In the genomic region with DNA sequence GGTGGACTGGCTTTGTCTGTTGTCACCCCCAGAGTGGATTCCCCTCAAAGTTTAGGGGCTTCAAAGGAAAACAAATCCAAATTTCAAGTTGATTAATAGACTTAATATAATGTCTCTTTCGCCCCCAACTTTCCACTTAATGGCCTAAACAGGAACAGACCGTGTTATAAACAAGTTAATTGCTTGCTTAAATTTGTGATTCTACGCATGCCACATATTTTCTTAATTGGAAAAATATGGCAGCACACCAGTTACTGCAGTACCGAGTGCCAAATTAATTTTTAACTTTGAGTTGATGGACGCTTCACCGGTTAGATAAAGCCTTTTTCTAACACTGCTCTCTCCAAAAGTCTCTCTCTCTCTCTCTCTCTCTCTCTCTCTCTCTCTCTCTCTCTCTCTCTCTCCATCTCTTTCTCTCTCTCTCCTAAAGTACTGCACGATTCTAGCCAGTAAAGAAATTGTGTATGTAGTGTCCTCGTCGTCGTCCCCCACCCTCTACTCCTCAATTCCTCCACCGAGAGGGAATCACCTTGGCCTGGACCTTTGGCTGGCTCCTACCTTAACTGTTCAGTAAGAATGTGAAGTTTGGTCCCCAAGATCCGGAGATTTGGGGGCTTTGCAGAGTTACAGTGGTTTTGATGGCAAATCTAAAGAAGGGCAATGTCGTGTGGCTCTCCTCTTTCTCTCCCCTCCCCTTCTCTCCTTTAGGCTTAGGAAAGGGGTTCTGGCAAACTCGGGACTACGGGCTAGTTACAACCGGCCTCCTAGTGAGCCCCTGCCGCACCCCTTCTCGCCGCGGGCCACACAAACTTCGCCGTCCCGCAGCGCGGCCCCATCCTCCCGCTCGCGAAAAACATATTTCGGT, we compare ENCODE assay signal across 8 mouse cellular contexts. TPM values are rescaled to one million over a fixed set of nuclear protein-coding genes. Genes with fewer than 3 reads are reported as not detected.
DNase-seq lines count a peak whose midpoint lies in the region; ATAC-seq lines count a peak whose summit lies in the region.

No protein-coding gene starts in this region.

- H3K9ac ChIP-seq in lung, embryonic 15.5 days, result no peak overlapping the region
- peak overlapping the region; percentile 52 for H3K9ac ChIP-seq in forebrain, embryonic 11.5 days (ENCODE audit: low read length)

- H3K36me3 ChIP-seq in lung, embryonic 15.5 days, result no peaks in the 10 kb centered on the region
- no peaks in the 10 kb centered on the region for H3K36me3 ChIP-seq in forebrain, embryonic 11.5 days (ENCODE audit: control insufficient read depth, insufficient read depth, low read length)
- peaks cover 22% of the 10 kb centered on the region for H3K36me3 ChIP-seq in limb, embryonic 10.5 days

- peaks cover 26% of the 10 kb centered on the region for H3K4me1 ChIP-seq in lung, embryonic 15.5 days
- H3K4me1 ChIP-seq in forebrain, embryonic 11.5 days (replicated peaks; ENCODE audit: control insufficient read depth, insufficient read depth, low read length), result peaks cover 12% of the 10 kb centered on the region; the same call in 1 of the 2 replicates
- peaks cover 51% of the 10 kb centered on the region for H3K4me1 ChIP-seq in limb, embryonic 10.5 days

- H3K4me3 ChIP-seq in lung, embryonic 15.5 days, result peak overlapping the region; percentile 49
- H3K4me3 ChIP-seq in forebrain, embryonic 11.5 days (ENCODE audit: low read depth, low read length), result peak overlapping the region; percentile 42
- peak overlapping the region; percentile 73 for H3K4me3 ChIP-seq in limb, embryonic 10.5 days

- no peak overlapping the region for H3K27ac ChIP-seq in lung, embryonic 15.5 days
- H3K27ac ChIP-seq in forebrain, embryonic 11.5 days (ENCODE audit: low read depth, low read length), result no peak overlapping the region
- peak overlapping the region; percentile 99 for H3K27ac ChIP-seq in limb, embryonic 10.5 days

- peak overlapping the region; percentile 89 for H3K4me2 ChIP-seq in lung, embryonic 15.5 days
- peak overlapping the region; percentile 70 for H3K4me2 ChIP-seq in forebrain, embryonic 11.5 days (ENCODE audit: low read depth, low read length, severe bottlenecking)

- no peaks in the 10 kb centered on the region for H3K9me3 ChIP-seq in lung, embryonic 15.5 days
- H3K9me3 ChIP-seq in forebrain, embryonic 11.5 days (ENCODE audit: control insufficient read depth, low read length), result no peaks in the 10 kb centered on the region
- H3K9me3 ChIP-seq in limb, embryonic 10.5 days (replicated peaks), result no peaks in the 10 kb centered on the region

- no peak for DNase-seq in lung, postnatal 4 days
- no peak for DNase-seq in forebrain, embryonic 11.5 days (ENCODE audit: low spot score)
- DNase-seq in limb, embryonic 10.5 days (ENCODE audit: low spot score), result peak; percentile 57
- DNase-seq in retina, embryonic 14.5 days (ENCODE audit: low spot score), result peak; percentile 37
- no peak for DNase-seq in gastrocnemius, postnatal 25 days
- no peak for DNase-seq in left cerebral cortex, postnatal 14 days (ENCODE audit: low spot score in 2 of 2)
- DNase-seq in cerebellum, adult 18-20 months, result no peak

- intact Hi-C loops in left cerebral cortex, postnatal 14 days (cut with DNase I), result loop anchor here (10.0 kb wide), 1 partner anchor 364 kb away; no protein-coding TSS in a partner anchor

- 3% methylated on average over 29 of the region's 29 CpGs for WGBS in lung, embryonic 15.5 days
- WGBS in forebrain, embryonic 11.5 days, result 2% methylated on average over 29 of the region's 29 CpGs
- WGBS in limb, embryonic 10.5 days, result under 1% methylated on average over 29 of the region's 29 CpGs

- ATAC-seq in lung, embryonic 15.5 days (ENCODE audit: borderline replicate concordance, extremely low read depth, low FRiP score, low TSS enrichment), result no peak
- ATAC-seq in forebrain, embryonic 11.5 days (replicated peaks; ENCODE audit: low FRiP score), result no peak

- peaks cover 82% of the 10 kb centered on the region for H3K27me3 ChIP-seq in lung, embryonic 15.5 days
- H3K27me3 ChIP-seq in forebrain, embryonic 11.5 days (ENCODE audit: control insufficient read depth, insufficient read depth, low read length), result peaks cover 69% of the 10 kb centered on the region
- H3K27me3 ChIP-seq in limb, embryonic 10.5 days (ENCODE audit: low read depth, poor library complexity, severe bottlenecking), result peaks cover 43% of the 10 kb centered on the region; the same call in 1 of the 2 replicates

RNA-seq across cellular contexts. Expression of a gene that starts 0.8 kb away (rescaled TPM):
- 28.7 and 29.5 TPM in 2 replicates for polyA plus RNA-seq in lung, embryonic 15.5 days (2015; fragmentation: Nextera tagmentation; extraction: Ambion mirVana)
- 42.3 and 44.6 TPM in 2 replicates for polyA plus RNA-seq in forebrain, embryonic 11.5 days (2014; fragmentation: Nextera tagmentation; extraction: Ambion mirVana)
- 54.6 and 54.7 TPM in 2 replicates for polyA plus RNA-seq in limb, embryonic 10.5 days (2016; fragmentation: Nextera tagmentation; extraction: Ambion mirVana)
- 10 to 100 TPM; 11.7 to 14.0 TPM for total RNA-seq in gastrocnemius, postnatal 25 days (2021)
- total RNA-seq in left cerebral cortex, postnatal 14 days (2021), result 10 to 100 TPM; 27.4 to 31.4 TPM

RNA-seq across cellular contexts. Expression of a gene that starts 1.2 kb away (rescaled TPM):
- polyA plus RNA-seq in lung, embryonic 15.5 days (2015; fragmentation: Nextera tagmentation; extraction: Ambion mirVana), result 1.5 and 3.0 TPM in 2 replicates
- 8.1 and 9.8 TPM in 2 replicates for polyA plus RNA-seq in forebrain, embryonic 11.5 days (2014; fragmentation: Nextera tagmentation; extraction: Ambion mirVana)
- 101 and 131 TPM in 2 replicates for polyA plus RNA-seq in limb, embryonic 10.5 days (2016; fragmentation: Nextera tagmentation; extraction: Ambion mirVana)
- total RNA-seq in gastrocnemius, postnatal 25 days (2021), result 1 to 10 TPM; 1.7 to 4.9 TPM
- not detected for total RNA-seq in left cerebral cortex, postnatal 14 days (2021)

Comparison
In these comparisons a context has a peak if more than half of its experiments do, and no peak if none do; other contexts are left out.
1. DNase-seq: peak in limb, embryonic 10.5 days (single experiment) and retina, embryonic 14.5 days (single experiment); none in lung, postnatal 4 days (0 of 2), forebrain, embryonic 11.5 days (single experiment), gastrocnemius, postnatal 25 days (single experiment), left cerebral cortex, postnatal 14 days (0 of 2) and cerebellum, adult 18-20 months (0 of 2).
2. Peak in every context shown above with its lines, with median percentiles within 50 percentile points of each other: H3K4me3 ChIP-seq.